Mouse (Mus musculus) small intestine, adult 2 months (tissue): ENCODE measurements around the gene Trim67.

Experiments
- CTCF ChIP-seq: fragments of 200-500 bp; IDR thresholded peaks from 2 replicates; pipeline ENCODE4 v1.5.1; 2012; ENCODE audit warnings: low read depth, mild to moderate bottlenecking, control low read depth, inconsistent platforms, low read length, moderate library complexity, mixed read lengths; ENCODE audit not compliant: insufficient replicate concordance, insufficient read length; ENCODE audit errors: extremely low read depth
- POLR2A ChIP-seq: fragments of 200-500 bp; IDR thresholded peaks from 2 replicates; pipeline ENCODE4 v1.6.1; 2012; ENCODE audit warnings: low read depth, mild to moderate bottlenecking, control low read depth, inconsistent platforms, low read length, moderate library complexity

DNA sequence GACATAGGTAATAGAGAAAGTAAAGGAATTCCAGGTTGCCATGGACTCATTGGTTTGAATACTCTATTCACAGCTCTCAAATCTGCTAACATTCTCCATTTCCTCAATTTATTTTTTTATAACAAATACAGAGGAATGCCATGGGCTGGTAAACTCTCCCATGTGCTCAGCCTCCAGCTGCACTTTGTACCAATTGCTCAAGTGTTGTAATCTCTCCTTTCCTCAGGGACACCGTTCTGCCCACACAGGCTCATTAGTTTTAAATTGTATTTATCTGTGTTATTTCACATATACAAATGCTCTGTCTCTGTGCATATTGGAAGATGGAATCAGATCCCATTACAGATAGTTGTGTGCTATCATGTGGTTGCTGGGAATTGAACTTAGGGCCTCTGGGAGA, 60.6 kb downstream of the Trim67 start:
- no peak for TF ChIP-seq CTCF
- TF ChIP-seq POLR2A = no peak
